Mouse (Mus musculus): Measurements from ENCODE around the gene Tfap4.

GRCm38 (mm10) chr16:4594814-4595526 is 35.3 kb upstream of the Tfap4 start:
- TF ChIP-seq CTCF (IDR thresholded peaks at IDR 0.05; ENCODE audit: low read depth): no peak
- TF ChIP-seq EP300 (IDR thresholded peaks at IDR 0.05; ENCODE audit: low read depth): no peak
